Mouse (Mus musculus) kidney, embryonic 14.5 days (tissue): ENCODE results near the gene Olfr54. TPM values are rescaled to one million over a fixed set of nuclear protein-coding genes. Genes with fewer than 3 reads are reported as not detected.
"Not testable (repeated sequence)": the region's sequence is repeated elsewhere in the genome, so short reads cannot be mapped to it uniquely, and the experiment has no call there.

ENCODE experiments used
- ATAC-seq: fragments of 200-750 bp; cut with Nextera tagmentation; 2 replicates; pipeline ENCODE4 v1.8.0; 2017; ENCODE audit warnings: moderate number of reproducible peaks, mild to moderate bottlenecking, moderate TSS enrichment, moderate library complexity; ENCODE audit not compliant: low FRiP score, low TSS enrichment
- H3K27ac ChIP-seq: fragments of 300-500 bp; sonication (generic); 2 replicates; pipeline ENCODE4 v1.5.1; 2014; ENCODE audit warnings: low read depth, mild to moderate bottlenecking, low read length, moderate library complexity, mixed read lengths
- H3K27me3 ChIP-seq: fragments of 300-500 bp; sonication (generic); 2 replicates; pipeline ENCODE4 v1.6.1; 2014; ENCODE audit warnings: mild to moderate bottlenecking, low read length; ENCODE audit not compliant: control insufficient read depth, insufficient read depth
- H3K36me3 ChIP-seq: fragments of 300-500 bp; sonication (generic); 2 replicates; pipeline ENCODE4 v1.6.1; 2014; ENCODE audit warnings: low read length, mixed read lengths; ENCODE audit not compliant: control insufficient read depth, insufficient read depth
- H3K4me1 ChIP-seq: fragments of 300-500 bp; sonication (generic); 2 replicates; pipeline ENCODE4 v1.6.1; 2014; ENCODE audit warnings: low read length, mixed read lengths; ENCODE audit not compliant: control insufficient read depth, insufficient read depth
- H3K4me2 ChIP-seq: fragments of 300-500 bp; sonication (generic); replicated peaks from 2 replicates; pipeline ENCODE4 v1.6.1; 2014; ENCODE audit warnings: low read depth, mild to moderate bottlenecking, low read length
- H3K4me3 ChIP-seq: fragments of 300-500 bp; sonication (generic); 2 replicates; pipeline ENCODE4 v1.5.1; 2014; ENCODE audit warnings: mild to moderate bottlenecking, low read length
- H3K9ac ChIP-seq: fragments of 300-500 bp; sonication (generic); 2 replicates; pipeline ENCODE4 v1.6.1; 2014; ENCODE audit warnings: low read depth, mild to moderate bottlenecking, low read length, moderate library complexity
- H3K9me3 ChIP-seq: fragments of 300-500 bp; sonication (generic); 2 replicates; pipeline ENCODE4 v1.6.1; 2016; ENCODE audit warnings: low read length; ENCODE audit not compliant: control insufficient read depth
- WGBS: fragments of 180-500 bp; shearing (Covaris S2); extraction: QIAGEN DNeasy Blood & Tissue Kit; methylation state at CpG from one replicate; pipeline ENCODE4 v1.1.7; 2014; 5-methylcytosine and 5-hydroxymethylcytosine counted together
- polyA plus RNA-seq: library from polyadenylated mRNA; unstranded; fragments of >200 nt; fragmentation: Nextera tagmentation; extraction: Ambion mirVana; gene quantifications from 2 replicates; pipeline ENCODE4 v1.2.1, GENCODE M21; 2014

Gene Olfr54
- not detected in 2 replicates for polyA plus RNA-seq

DNA sequence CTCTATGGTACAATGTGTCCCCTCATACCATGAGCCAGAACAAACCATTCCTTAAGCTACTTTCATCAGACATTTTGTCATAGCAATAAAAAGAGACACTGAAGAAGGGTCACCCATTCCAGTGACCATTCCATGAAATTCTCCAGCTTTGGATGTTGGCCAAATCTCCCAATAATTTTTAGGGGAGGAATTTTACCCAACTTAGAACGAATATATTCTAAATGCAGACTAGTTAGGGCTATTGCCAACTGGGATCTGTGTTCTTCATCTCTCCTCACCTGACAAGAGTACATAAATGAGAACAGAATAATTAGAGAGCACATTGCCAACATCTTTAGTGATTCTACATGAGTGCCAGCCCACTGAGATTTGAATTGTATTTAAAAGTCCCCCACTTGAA lies at the start of gene Olfr54:
Olfr54 (plus strand) TSS at position 301 of the 400 bp plus-strand sequence.
- Histone ChIP-seq H3K4me2 (no peak within 1 kb of the TSS), H3K9me3 (no peaks in the 10 kb centered on the region), H3K9ac (no peak within 1 kb of the TSS), H3K27ac (no peak within 1 kb of the TSS), H3K4me3 (no peak within 1 kb of the TSS), H3K36me3 (no peaks in the 10 kb centered on the region), H3K4me1 (no peaks in the 10 kb centered on the region), H3K27me3 (no peaks in the 10 kb centered on the region)
- WGBS = 68% methylated on average over 1 of the region's 1 CpGs
- no peak for ATAC-seq

DNA sequence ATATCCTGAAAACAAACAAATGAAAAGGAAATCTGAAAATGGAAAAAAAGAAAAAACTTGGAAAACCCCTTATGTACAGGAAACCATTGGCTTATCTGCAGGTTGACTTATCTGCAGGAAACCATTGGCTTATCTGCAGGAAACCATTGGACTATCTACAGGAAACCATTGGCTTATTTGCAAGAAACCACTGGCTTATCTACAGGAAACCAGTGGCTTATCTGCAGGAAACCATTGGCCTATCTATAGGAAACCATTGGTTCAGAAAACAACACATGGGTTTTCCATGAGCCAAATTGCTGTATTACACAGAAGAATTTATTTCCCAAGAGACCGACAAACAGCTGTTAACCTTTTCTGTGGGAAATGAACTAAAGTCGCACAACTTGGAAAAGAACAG lies 49.1 kb upstream of the Olfr54 start:
- no peaks in the 10 kb centered on the region for H3K36me3 ChIP-seq
- no peak overlapping the region for H3K27ac ChIP-seq
- 70% methylated on average over 2 of the region's 2 CpGs for WGBS
- no peak overlapping the region for H3K9ac ChIP-seq
- ATAC-seq = no peak
- H3K27me3 ChIP-seq = no peaks in the 10 kb centered on the region
- H3K4me1 ChIP-seq = no peaks in the 10 kb centered on the region
- H3K4me2 ChIP-seq = no peak overlapping the region
- H3K4me3 ChIP-seq = no peak overlapping the region
- H3K9me3 ChIP-seq = no peaks in the 10 kb centered on the region

DNA sequence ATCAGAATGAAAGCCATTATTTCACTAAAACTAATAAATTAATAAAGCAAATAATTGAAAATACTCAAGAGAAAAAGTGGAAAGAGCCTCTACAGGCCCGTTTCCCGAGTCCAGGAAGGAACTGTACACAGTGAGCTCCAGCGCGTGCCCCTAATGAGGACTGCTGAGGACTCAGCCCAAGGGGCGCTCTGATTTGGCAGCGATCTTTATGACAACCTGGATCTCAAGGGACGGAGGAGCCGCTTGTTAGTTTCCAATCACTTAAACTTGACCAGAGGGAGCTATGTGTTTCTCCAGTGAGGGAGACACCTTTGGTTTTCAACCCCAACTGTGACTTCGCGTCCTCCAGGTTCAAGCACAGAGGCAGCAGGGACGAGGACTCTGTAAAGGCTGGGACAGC lies 47.8 kb upstream of the Olfr54 start, which contains the start of gene Olfr1378:
Olfr1378 (plus strand) TSS at position 301 of the 400 bp plus-strand sequence.
- Histone ChIP-seq H3K4me2 (no peak within 1 kb of the TSS), H3K36me3 (no peaks in the 10 kb centered on the region), H3K4me1 (no peaks in the 10 kb centered on the region), H3K27ac (no peak within 1 kb of the TSS), H3K27me3 (no peaks in the 10 kb centered on the region), H3K9me3 (no peaks in the 10 kb centered on the region), H3K9ac (no peak within 1 kb of the TSS), H3K4me3 (no peak within 1 kb of the TSS)
- 83% methylated on average over 11 of the region's 11 CpGs for WGBS
- ATAC-seq = no peak

DNA sequence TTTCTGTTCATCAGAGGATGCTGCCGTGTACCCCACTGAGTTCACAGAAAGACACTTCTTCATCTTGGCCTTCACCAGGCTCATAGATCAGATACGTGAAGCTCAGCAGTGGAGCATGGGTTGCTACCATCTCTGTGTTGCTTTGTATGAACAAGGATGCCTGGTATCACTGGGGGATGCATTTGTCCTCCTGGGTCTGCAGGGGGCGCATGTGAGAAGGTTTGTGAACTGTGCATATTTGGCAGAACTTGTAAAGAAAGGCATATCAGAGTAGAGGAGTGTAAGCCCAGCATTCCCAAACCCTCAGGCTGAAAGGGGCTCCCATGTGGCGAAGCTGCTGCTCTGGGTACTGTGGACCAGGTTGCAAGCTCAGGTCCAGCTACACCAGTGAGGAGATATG lies 36.8 kb upstream of the Olfr54 start:
- H3K27ac ChIP-seq = no peak overlapping the region
- H3K9ac ChIP-seq = no peak overlapping the region
- no peak for ATAC-seq
- H3K4me3 ChIP-seq = no peak overlapping the region
- H3K4me2 ChIP-seq = no peak overlapping the region
- H3K4me1 ChIP-seq = no peaks in the 10 kb centered on the region
- 78% methylated on average over 4 of the region's 4 CpGs for WGBS
- H3K27me3 ChIP-seq = no peaks in the 10 kb centered on the region
- no peaks in the 10 kb centered on the region for H3K36me3 ChIP-seq
- no peaks in the 10 kb centered on the region for H3K9me3 ChIP-seq

DNA sequence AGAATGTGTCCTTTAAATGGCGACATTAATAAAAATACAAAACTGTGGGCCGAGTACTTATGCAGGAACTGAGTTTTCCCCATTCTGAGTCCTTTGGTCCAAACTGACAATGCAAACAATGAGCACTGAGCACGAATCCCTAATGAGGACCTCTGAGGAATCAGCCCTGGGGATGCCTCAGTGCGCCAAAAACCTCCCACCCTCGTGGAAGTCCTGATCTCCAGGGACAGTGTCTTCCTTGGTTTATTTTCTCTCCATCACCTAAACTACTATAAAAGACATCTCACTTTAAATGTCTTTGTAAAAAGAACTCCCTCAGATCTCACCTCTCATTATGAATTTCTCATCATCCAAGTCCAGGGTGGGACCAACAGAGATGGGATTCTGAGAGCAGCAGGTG lies 32.4 kb upstream of the Olfr54 start, which contains the start of gene Olfr1377:
Olfr1377 (plus strand) TSS at position 301 of the 400 bp plus-strand sequence.
- H3K27me3 ChIP-seq = no peaks in the 10 kb centered on the region
- H3K9me3 ChIP-seq = no peaks in the 10 kb centered on the region
- no peak for ATAC-seq
- H3K9ac ChIP-seq = no peak within 1 kb of the TSS
- H3K36me3 ChIP-seq = no peaks in the 10 kb centered on the region
- 67% methylated on average over 5 of the region's 5 CpGs for WGBS
- no peak within 1 kb of the TSS for H3K4me2 ChIP-seq
- no peak within 1 kb of the TSS for H3K4me3 ChIP-seq
- no peak within 1 kb of the TSS for H3K27ac ChIP-seq
- no peaks in the 10 kb centered on the region for H3K4me1 ChIP-seq

DNA sequence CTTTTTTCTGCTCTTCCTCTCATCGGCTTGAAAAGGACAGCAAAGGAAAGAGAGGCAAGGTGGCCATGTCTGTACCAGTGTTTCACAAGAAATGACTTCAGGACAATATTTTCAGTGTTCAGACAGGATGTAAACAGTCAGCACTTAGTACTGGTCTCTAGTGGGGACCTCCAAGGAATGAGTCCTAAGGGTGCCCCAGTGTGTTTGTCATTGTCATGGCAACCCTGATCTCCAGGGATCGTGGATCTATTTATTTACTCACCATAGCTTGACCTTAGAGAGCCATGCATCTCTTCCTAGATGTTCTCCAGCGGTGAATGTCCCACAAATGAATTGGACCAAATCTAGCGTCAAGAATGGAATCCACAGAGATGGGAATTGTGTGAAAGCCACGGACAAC lies 10.7 kb upstream of the Olfr54 start, which contains the start of gene Olfr51:
Olfr51 (plus strand) TSS at position 301 of the 400 bp plus-strand sequence.
- Histone ChIP-seq H3K36me3 (no peaks in the 10 kb centered on the region), H3K4me2 (no peak within 1 kb of the TSS), H3K4me1 (no peaks in the 10 kb centered on the region), H3K9ac (no peak within 1 kb of the TSS), H3K9me3 (no peaks in the 10 kb centered on the region), H3K27me3 (no peaks in the 10 kb centered on the region), H3K4me3 (no peak within 1 kb of the TSS), H3K27ac (no peak within 1 kb of the TSS)
- ATAC-seq = no peak
- WGBS = 86% methylated on average over 5 of the region's 5 CpGs

DNA sequence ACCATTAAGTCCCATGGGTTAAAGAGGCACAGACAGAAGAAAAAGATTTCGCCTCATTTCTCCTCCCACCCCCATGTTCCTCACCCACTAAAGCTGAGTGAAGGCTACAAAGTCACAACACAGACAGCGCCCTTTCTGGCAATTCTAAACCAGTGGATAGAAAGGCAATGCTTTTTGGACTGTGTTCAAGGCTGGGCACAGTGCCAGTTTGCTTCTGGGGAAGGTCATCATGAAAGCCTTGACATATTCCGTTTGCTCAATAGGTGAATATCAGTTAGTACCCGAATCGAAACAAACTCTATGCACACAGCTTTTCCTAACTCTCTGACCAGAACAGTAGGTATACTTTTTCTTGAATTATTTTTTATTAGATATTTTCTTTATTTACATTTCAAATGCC lies 2.2 kb upstream of the Olfr54 start:
- H3K4me3 ChIP-seq = no peak overlapping the region
- H3K36me3 ChIP-seq = no peaks in the 10 kb centered on the region
- H3K27me3 ChIP-seq = no peaks in the 10 kb centered on the region
- H3K27ac ChIP-seq = no peak overlapping the region
- H3K9me3 ChIP-seq = no peaks in the 10 kb centered on the region
- no peak overlapping the region for H3K9ac ChIP-seq
- 70% methylated on average over 5 of the region's 5 CpGs for WGBS
- ATAC-seq = no peak
- no peaks in the 10 kb centered on the region for H3K4me1 ChIP-seq
- no peak overlapping the region for H3K4me2 ChIP-seq

DNA sequence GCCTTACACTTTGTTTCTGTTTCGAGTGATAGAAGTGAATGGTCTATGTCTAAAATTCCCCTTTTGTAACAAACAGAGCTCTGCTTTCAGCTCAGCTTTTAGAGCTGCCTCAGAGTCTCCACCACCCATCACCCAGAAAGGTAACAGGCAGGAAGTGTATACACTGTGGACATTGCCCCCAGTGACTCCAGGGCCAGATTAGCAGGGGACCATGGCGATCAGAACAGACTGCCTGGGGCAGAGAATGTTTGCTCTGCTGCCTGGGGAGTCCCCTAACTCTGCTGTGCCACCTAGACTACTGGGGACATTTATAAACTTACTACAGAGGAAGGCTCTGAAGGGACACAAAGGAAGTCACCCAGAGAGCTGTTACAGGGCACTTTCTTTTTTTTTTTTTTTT lies 2.3 kb downstream of the Olfr54 start:
- Histone ChIP-seq H3K4me2 (no peak overlapping the region), H3K4me3 (no peak overlapping the region), H3K36me3 (no peaks in the 10 kb centered on the region), H3K27ac (no peak overlapping the region), H3K27me3 (no peaks in the 10 kb centered on the region), H3K9ac (no peak overlapping the region), H3K9me3 (no peaks in the 10 kb centered on the region), H3K4me1 (no peaks in the 10 kb centered on the region)
- WGBS = 60% methylated on average over 2 of the region's 2 CpGs
- ATAC-seq = no peak

DNA sequence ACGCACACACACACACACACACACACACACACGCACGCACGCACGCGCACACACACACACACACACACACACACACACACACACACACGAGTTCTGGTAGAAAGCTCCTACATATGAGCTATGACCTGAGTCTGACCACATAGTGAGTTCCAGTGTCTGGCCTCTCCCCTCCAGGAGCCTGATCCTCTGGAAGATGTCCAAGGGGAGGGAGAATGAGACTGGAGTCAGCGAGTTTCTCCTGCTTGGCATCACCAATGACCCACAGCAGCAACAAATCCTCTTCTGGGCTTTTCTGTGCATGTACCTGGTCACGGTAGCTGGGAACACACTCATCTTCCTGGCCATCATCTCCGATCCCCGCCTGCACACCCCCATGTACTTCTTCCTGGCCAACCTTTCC lies 12.8 kb downstream of the Olfr54 start:
- H3K27ac ChIP-seq, ATAC-seq, H3K4me1 ChIP-seq, H3K9me3 ChIP-seq, H3K4me3 ChIP-seq, H3K4me2 ChIP-seq, H3K36me3 ChIP-seq, H3K9ac ChIP-seq, H3K27me3 ChIP-seq: not testable (repeated sequence)
- WGBS = 89% methylated on average over 11 of the region's 11 CpGs
